Mouse (Mus musculus) thymus, postnatal 10 days (tissue): ENCODE data around the gene Ccr7.
A peak's percentile ranks its signal among the peaks of the same experiment; 100 is the strongest.

Source experiments
- DNase-seq, 2 experiments: peaks; one replicate each; pipeline ENCODE4 v3.0.0; 2021; ENCODE audit warnings: low spot score in 2 of 2

Gene Ccr7

DNA sequence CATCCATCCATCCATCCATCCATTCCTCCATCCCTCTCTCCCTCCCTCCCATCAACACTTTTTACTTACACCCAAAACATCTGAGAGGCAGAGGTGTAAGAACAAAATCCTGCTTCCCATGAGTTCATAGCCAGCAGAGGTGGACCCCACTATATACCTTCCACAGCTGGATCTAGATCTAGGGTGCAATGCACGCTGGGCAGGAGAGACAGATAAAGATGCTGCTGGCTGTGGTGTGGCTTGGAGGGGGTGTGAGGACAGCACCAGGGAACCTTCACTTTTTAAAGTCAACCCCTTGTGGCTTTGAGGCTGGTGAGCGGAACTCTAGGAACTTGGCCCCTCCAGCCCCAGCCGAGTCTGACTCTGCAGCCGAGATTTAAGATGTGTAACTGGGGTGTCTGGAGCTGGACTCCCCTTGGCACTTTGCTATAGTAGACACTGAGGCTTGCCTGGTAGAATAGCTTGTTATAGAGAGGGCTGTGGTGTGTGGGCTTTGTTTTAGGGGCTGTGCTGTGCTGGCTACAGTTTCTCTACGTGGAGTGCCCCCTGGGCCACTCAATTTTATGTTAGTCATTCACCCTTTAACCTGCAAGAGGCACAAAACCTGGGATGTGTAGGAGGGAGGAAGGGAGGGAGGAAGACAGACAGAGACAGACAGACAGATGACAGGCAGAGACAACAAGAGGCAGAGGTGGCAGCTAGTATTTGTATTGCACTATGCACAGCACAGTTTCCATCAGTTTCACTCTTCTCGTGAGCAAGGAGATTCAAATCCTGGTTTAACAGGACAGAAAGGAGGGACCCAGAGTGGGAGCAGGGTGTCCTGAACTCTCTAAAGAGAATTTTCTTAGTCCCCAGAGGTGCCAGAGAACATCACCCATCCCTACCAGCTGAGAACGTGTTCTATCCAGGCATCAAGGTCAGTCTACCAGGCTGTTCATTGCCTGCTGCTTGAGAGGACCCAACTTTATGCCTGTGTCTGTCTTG, 817 bp downstream of the Ccr7 start:
- DNase-seq: no peak

DNA sequence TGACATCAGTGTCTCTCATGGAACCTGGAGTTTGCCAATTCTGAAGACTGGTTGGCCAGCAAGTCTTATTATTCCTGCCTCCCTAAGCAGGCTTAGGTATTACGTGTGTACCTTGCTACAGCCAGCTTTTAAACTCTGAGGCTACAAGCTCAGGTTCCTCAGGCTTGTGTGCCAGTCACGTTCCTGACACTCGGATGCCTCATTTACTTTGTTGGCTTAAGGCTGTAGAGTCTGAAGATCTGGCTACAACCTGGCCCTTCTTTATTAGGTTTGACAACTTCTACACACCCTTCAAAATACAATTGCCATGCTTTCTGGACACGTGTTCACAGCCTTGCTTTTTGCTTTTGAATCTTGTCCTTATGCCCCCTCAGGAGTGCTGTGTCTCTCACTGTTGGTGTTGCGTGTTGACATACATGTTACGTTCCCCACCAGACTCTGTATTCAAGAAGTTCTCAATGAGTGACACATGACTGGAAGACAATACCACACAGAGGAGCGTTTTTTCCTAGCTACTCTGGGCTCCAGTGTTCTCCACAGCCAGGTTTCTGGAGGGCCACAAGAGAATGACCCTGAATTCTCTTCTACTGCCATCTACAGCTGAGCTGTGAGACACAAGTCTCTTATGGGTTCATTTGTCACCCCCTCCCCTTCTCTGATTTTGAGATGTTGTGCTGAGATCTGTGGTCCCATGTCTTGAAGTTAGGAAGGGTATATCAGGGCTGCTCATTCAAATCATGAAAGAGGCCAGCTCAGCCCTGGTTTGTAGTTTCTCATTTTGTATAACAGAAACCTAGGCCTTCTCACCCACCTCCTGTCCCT, 2.3 kb downstream of the Ccr7 start:
- DNase-seq: no peak

DNA sequence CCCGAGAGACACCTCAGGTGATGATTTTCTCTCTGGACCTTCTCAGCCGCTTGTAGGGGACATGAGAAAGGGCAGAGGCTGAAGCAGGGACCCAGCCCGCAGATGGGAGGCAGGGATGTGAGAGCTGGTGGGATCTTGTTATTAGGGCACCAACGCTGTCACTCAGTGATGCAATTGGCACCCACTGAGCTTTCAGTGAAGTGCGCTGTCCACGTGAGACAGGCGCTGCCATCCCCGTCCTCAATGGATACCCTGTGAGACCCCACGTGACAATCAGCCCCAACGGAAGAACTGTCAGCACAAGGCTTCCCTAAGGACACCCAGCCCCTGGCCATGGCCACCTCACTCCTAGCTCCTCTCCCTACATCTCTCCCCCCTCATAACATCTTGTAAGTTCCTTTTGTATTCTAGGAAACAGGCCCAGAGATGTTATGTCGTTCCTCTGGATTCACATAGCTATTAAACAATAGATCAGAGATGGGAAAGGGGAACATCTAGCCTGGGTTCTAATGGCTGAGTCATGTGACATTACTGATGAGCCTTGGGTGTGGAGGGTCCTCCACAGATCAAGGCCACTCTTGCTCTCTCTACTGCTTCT, 3.4 kb downstream of the Ccr7 start:
- no peak for DNase-seq

DNA sequence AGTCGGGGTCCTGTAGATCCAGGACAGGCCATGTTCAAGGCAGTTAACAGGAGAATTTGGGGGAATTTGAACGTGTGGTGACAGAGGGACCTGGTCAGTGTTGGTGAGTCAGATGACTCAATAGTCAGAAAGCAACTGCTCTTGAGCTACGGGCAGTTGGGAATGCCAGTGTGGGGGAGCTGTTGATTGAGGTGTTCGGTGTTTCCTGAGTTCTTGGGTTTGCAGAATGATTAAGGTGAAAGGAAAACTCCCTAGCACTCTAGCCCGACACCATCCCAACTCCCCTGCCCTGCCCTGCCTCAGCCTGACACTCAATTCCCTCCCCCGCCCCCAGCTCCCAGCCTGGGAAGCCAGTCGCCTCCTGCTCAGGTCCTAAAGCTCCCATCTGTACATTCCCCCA, 4.0 kb downstream of the Ccr7 start:
- no peak for DNase-seq

DNA sequence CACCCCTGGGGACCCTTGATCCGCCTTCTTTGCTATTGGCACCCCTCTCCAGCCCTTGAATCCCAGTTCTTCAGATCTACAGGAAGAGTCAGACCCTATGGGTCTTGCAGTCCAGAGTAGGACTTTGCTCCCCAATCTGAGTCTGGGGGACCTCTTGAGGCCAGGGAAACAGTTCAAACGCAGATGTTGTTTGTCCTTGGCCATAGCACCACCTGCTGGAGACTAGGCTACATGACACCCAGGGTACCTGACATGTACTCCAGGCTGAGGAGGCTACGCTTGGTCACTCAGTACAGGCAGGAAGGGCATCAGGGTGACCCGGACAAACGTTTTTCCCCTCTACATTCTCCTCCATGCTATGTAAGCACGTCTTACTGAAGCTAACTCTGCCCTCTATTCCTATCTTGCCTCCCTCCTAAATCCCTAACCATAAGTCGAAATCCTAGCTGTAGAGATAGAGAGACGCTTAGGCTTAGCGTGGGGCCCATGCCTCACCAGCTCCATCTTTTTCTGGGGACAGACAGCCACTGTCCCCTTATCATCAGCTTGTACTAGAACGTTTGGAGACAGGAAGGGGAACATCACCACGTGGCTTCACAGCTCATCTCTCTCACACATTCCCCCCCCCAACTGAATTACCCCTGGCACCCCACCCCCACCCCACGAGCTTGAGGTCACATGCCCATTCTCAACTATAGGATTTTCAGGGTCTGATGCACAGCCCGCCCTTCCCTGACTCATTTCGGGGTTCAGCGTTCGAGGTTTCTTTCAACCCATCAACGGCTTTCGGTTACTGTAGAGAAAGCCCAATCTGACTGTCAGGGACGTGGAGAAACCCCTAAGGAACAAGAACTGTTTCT, 4.7 kb downstream of the Ccr7 start:
- peak; percentile 77 to 90 for DNase-seq

- no peak for DNase-seq
Measured at GRCm38 (mm10) chr11:99148896-99149703, 5.8 kb downstream of the Ccr7 start.

DNA sequence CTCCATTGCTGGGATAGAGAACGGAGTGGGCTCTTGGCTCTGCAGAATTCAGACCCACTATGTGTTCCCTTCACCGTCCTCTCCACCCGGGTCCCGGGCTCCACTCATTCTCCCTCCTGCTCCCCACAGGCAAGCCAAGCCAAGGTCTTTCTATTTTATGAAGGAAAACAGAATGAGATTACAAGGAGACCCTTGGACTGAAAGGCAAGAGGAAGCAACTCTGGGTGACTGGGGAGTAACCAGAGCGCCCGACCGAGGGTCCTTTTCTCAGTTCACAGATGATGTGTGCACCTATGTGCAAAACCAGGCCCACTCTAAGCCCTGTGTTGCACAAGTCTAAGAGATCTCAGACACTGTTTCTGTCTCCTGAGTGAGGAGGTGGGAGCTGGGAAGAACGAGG, 6.5 kb downstream of the Ccr7 start:
- DNase-seq: no peak

GRCm38 (mm10) chr11:99147920-99148289, 7.0 kb downstream of the Ccr7 start:
- peak; percentile 75 for DNase-seq

- DNase-seq: no peak
Measured at GRCm38 (mm10) chr11:99147041-99147919, 7.6 kb downstream of the Ccr7 start.

GRCm38 (mm10) chr11:99146558-99146957, 8.3 kb downstream of the Ccr7 start:
- DNase-seq: no peak

DNA sequence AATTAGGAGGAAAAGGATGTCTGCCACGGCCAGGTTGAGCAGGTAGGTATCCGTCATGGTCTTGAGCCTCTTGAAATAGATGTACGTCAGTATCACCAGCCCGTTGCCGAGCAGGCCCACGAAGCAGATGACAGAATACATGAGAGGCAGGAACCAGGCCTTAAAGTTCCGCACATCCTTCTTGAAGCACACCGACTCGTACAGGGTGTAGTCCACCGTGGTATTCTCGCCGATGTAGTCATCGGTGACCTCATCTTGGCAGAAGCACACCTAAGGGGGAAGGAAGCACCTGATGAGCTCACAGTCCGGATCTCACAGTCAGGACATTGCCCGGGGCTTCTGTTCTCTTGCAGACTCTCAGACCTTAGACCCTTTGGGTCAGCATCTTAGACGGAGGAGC, 9.1 kb downstream of the Ccr7 start:
- DNase-seq: no peak

DNA sequence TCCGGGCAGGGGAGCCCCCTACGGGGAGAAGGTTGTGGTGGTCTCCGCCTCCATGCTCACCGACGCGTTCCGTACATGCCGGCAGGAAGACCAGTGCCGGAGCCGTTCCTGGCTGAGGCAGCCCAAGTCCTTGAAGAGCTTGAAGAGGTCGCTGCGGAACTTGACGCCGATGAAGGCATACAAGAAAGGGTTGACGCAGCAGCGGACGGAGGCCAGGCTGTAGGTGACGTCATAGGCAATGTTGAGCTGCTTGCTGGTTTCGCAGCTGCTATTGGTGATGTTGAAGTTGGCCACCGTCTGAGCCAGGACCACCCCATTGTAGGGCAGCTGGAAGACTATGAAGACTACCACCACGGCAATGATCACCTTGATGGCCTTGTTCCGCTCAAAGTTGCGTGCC, 9.9 kb downstream of the Ccr7 start:
- no peak for DNase-seq

- DNase-seq: no peak
Measured at GRCm38 (mm10) chr11:99144456-99144855, 10.4 kb downstream of the Ccr7 start.

DNA sequence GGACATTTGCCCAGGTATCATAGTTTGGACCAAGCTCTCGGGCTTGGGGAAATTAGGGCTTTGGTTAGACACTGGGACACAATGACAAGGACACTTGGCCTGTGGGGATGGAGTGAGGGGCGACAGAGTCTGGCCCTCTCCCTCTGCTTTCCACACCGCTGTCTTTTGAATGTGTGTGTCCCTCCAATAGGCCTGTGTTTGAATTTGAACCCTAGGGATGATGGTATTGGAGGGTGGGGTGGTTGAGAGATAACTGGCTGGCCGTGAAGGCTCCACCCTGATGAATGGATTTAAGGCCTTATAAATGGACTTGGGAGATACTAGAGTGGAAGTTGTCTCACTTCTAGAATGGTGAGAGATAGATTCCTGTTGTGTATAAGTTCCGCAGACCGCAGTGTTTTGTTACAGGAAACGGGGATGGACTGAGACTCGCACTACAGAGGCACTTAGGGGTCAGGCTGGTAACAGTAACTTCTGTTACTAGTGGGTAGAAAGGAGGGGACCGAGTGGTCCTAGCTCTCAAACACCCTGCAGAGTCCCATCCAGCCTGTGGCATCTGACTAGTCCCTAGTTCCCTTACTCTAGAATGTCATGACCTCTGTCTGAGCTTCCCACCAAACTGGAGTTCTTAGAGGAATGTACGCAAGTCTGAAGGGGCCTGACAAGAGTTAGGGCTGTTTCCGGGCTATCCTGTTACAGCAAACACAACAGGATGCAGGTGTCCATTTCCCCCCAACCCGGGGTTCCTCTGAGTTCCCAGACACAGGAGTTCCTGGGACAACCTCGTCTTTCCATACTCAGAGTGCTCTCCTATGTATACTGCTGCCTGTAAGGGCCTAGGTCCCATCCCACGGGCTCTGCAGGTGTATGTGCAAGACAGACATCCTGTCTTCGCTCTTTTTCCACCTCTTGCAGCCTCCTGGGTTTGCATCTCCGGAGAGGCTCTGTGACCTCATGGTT, 11.5 kb downstream of the Ccr7 start:
- peak in 1 of 2 experiments; percentile 63 for DNase-seq

GRCm38 (mm10) chr11:99142493-99143095, 12.3 kb downstream of the Ccr7 start:
- no peak for DNase-seq

DNA sequence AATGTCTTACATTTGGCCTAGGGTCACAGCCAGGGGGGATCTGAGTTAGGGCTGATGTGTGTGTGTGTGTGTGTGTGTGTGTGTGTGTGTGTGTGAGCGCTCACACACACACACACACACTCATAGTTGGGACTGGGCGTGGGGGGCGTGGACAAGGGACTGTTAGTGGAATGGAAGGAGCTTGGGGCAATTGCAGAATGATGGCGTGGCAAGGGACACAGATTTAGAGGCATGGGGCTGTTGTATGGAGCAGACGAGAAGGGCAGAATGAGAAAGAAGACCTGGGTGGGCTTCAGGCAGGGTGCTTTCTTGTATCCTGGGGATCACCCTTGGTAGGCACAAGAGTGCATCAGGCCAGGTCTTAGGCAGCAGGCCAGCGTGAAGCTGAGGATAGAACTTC, 12.8 kb downstream of the Ccr7 start:
- DNase-seq: no peak

GRCm38 (mm10) chr11:99141600-99141999, 13.3 kb downstream of the Ccr7 start:
- no peak for DNase-seq

GRCm38 (mm10) chr11:99138976-99139375, 15.9 kb downstream of the Ccr7 start:
- no peak for DNase-seq
